Mouse (Mus musculus) spleen, adult 2 months (tissue): Measurements from ENCODE around the gene Zc2hc1b.

ENCODE experiments used
- CTCF ChIP-seq: fragments of 200-500 bp; IDR thresholded peaks from 2 replicates; pipeline ENCODE4 v1.5.1; 2011; ENCODE audit warnings: mild to moderate bottlenecking, inconsistent platforms; ENCODE audit not compliant: insufficient read depth, insufficient read length, insufficient replicate concordance; ENCODE audit errors: extremely low read depth
- POLR2A ChIP-seq: fragments of 200-500 bp; IDR thresholded peaks from 2 replicates; pipeline ENCODE4 v1.6.1; 2011; ENCODE audit warnings: low read depth, low read length, inconsistent platforms

DNA sequence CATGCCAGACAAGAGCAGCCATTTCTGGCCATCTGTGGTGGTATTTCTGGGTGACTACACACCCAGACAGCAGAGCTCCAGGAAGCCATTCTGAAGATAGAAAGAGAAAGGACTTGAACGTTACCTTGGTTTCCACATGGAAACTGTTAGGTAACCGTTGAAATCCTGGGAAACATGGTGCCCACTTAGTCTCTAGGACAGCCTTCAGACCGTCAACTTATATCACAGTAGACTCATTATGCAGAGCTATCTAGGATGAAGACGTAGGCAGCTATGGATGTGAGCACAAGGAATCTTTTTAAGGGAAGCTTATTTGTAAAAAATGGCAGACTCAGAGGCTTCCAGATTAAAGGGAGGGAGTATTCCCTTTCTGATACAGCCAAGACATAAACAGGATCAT, 44.0 kb downstream of the Zc2hc1b start:
- no peak for TF ChIP-seq CTCF
- no peak for TF ChIP-seq POLR2A
